In the genomic region with DNA sequence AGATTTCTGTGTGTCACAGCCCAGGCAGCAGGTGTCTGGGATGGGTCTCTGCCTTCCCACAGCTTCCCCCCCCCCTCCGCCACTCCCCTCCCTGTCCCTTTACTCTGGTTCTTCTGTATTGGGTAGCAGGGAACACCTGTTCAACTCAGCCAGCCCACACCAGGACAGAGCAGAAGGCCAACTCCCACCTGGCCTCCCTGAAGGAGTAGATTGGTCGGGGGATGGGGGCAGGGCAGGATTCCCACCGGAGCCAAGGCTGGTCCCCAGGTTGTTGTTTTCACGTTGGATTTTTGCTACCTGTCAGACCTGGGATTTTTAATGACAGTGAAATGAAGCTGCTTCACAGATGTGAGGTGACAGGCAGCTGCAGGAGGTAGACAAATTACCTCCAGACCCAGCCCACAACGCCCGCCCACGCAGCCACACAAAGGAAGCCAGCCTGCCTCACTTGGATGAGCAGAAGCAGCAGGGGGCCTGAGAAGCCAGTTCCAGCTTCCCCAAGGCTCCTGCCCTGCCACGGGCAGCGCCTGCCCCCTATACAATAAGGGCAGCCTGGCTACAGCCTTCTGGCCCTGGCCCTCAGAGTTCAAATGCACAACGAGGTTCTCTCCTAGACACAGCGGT, we compare ENCODE assay signal across 9 mouse cellular contexts. TPM values are rescaled to one million over a fixed set of nuclear protein-coding genes. Genes with fewer than 3 reads are reported as not detected.
DNase-seq lines count a peak whose midpoint lies in the region; ATAC-seq lines count a peak whose summit lies in the region.
"Had no signal": no experiment of that assay in that cellular context is flagged by ENCODE, and none has a peak within 500 bp of the region (broad histone marks: within the 10 kb centered on the region; RNA-seq: fewer than 3 reads in every experiment).

No protein-coding gene starts in this region.

- H3K27me3 ChIP-seq in heart, embryonic 15.5 days: peaks cover 63% of the 10 kb centered on the region
- peaks cover 61% of the 10 kb centered on the region for H3K27me3 ChIP-seq in hindbrain, embryonic 10.5 days (ENCODE audit: insufficient read depth, poor library complexity, severe bottlenecking)
- H3K27me3 ChIP-seq in neural tube, embryonic 12.5 days (replicated peaks): 0 out of 2 replicates have a peak, but pooled peaks cover 5% of the 10 kb centered on the region

- intact Hi-C loops in heart, postnatal 10 days (cut with DNase I): no loop called here

- H3K27ac ChIP-seq in heart, embryonic 15.5 days: peak overlapping the region; percentile 9; the same call in 1 of the 2 replicates
- H3K27ac ChIP-seq in hindbrain, embryonic 10.5 days: peak overlapping the region; percentile 76
- H3K27ac ChIP-seq in neural tube, embryonic 12.5 days: no peak overlapping the region; the same call in 1 of the 2 replicates

- no peak for DNase-seq in heart, postnatal 10 days
- peak; percentile 73 to 75 for DNase-seq in cerebellum, adult 18-20 months
- peak; percentile 39 for DNase-seq in hindbrain, embryonic 10.5 days (ENCODE audit: low spot score)
- no peak for DNase-seq in frontal cortex, postnatal 36 days (ENCODE audit: low spot score in 2 of 2)
- no peak for DNase-seq in adrenal gland, adult (ENCODE audit: inconsistent age in 2 of 2, low spot score in 1 of 2)
- no peak for DNase-seq in ovary, adult 18-20 months (ENCODE audit: low spot score)
- DNase-seq: lung, embryonic 14.5 days had no signal

- no peaks in the 10 kb centered on the region for H3K9me3 ChIP-seq in heart, embryonic 15.5 days (replicated peaks)
- no peaks in the 10 kb centered on the region for H3K9me3 ChIP-seq in hindbrain, embryonic 10.5 days
- H3K9me3 ChIP-seq in neural tube, embryonic 12.5 days: no peaks in the 10 kb centered on the region

- WGBS in heart, embryonic 15.5 days: 31% methylated on average over 11 of the region's 11 CpGs
- 17% methylated on average over 11 of the region's 11 CpGs for WGBS in hindbrain, embryonic 10.5 days
- WGBS in neural tube, embryonic 12.5 days: 13% methylated on average over 11 of the region's 11 CpGs

- H3K36me3 ChIP-seq in heart, embryonic 15.5 days: no peaks in the 10 kb centered on the region
- H3K36me3 ChIP-seq in hindbrain, embryonic 10.5 days: no peaks in the 10 kb centered on the region
- H3K36me3 ChIP-seq in neural tube, embryonic 12.5 days: no peaks in the 10 kb centered on the region

- peaks cover 24% of the 10 kb centered on the region for H3K4me1 ChIP-seq in heart, embryonic 15.5 days (replicated peaks)
- peaks cover 64% of the 10 kb centered on the region for H3K4me1 ChIP-seq in hindbrain, embryonic 10.5 days (replicated peaks)
- peaks cover 69% of the 10 kb centered on the region for H3K4me1 ChIP-seq in neural tube, embryonic 12.5 days

- no peak overlapping the region for H3K4me2 ChIP-seq in heart, embryonic 15.5 days
- H3K4me2 ChIP-seq in neural tube, embryonic 12.5 days (replicated peaks): 0 out of 2 replicates have a peak overlapping the region, but pooled peaks have one; percentile 27
- H3K4me2 ChIP-seq: lung, embryonic 14.5 days had no signal

- ATAC-seq in heart, embryonic 15.5 days (replicated peaks; ENCODE audit: insufficient number of reproducible peaks, insufficient read depth, low FRiP score, low read depth): no peak
- peak; percentile 21; the same call in 1 of the 2 replicates for ATAC-seq in neural tube, embryonic 12.5 days (ENCODE audit: low FRiP score, low read depth)

- H3K4me3 ChIP-seq in heart, embryonic 15.5 days: no peak overlapping the region
- no peak overlapping the region for H3K4me3 ChIP-seq in hindbrain, embryonic 10.5 days
- H3K4me3 ChIP-seq in neural tube, embryonic 12.5 days: no peak overlapping the region

- H3K9ac ChIP-seq in heart, embryonic 15.5 days: no peak overlapping the region
- H3K9ac ChIP-seq in neural tube, embryonic 12.5 days: no peak overlapping the region
- H3K9ac ChIP-seq: lung, embryonic 14.5 days had no signal

RNA-seq across cellular contexts. Expression of a gene that starts 36.1 kb away (rescaled TPM):
- 13.8 and 16.3 TPM in 2 replicates for polyA plus RNA-seq in heart, embryonic 15.5 days (2015; fragmentation: Nextera tagmentation; extraction: Ambion mirVana)
- total RNA-seq in heart, postnatal 10 days (2021): 10 to 100 TPM; 27.1 to 28.6 TPM
- polyA plus RNA-seq in hindbrain, embryonic 10.5 days (2016; fragmentation: Nextera tagmentation; extraction: Ambion mirVana): 16.5 and 18.0 TPM in 2 replicates
- polyA plus RNA-seq in neural tube, embryonic 12.5 days (2016; fragmentation: Nextera tagmentation; extraction: Ambion mirVana): 16.6 and 18.3 TPM in 2 replicates

RNA-seq across cellular contexts. Expression of a gene that starts 40.3 kb away (rescaled TPM):
- polyA plus RNA-seq in heart, embryonic 15.5 days (2015; fragmentation: Nextera tagmentation; extraction: Ambion mirVana): 4.2 and 5.9 TPM in 2 replicates
- total RNA-seq in heart, postnatal 10 days (2021): 10 to 100 TPM; 22.2 to 24.5 TPM
- 2.2 and 5.4 TPM in 2 replicates for polyA plus RNA-seq in hindbrain, embryonic 10.5 days (2016; fragmentation: Nextera tagmentation; extraction: Ambion mirVana)
- 15.3 and 16.7 TPM in 2 replicates for polyA plus RNA-seq in neural tube, embryonic 12.5 days (2016; fragmentation: Nextera tagmentation; extraction: Ambion mirVana)

Comparison
In these comparisons a context has a peak if more than half of its experiments do, and no peak if none do; other contexts are left out.
1. DNase-seq: peak in cerebellum, adult 18-20 months (2 of 2) and hindbrain, embryonic 10.5 days (single experiment); none in heart, postnatal 10 days (0 of 2), frontal cortex, postnatal 36 days (0 of 2), adrenal gland, adult (0 of 2) and ovary, adult 18-20 months (single experiment).